Mouse (Mus musculus) hindbrain, embryonic 11.5 days (tissue): ENCODE measurements at regions not wholly inside any gene's neighbourhood (a gene's known extent, or its start where the extent isn't known, plus 50 kb on each side); places are given as distances from the start of the nearest gene placed in this dataset.

Experiments
- ATAC-seq: fragments of 200-750 bp; cut with Nextera tagmentation; 2 replicates; pipeline ENCODE4 v1.8.0; 2017; ENCODE audit warnings: mild to moderate bottlenecking, moderate TSS enrichment, moderate library complexity; ENCODE audit not compliant: low FRiP score
- DNase-seq: peaks from one replicate; pipeline ENCODE4 v3.0.0-alpha.2; 2015; ENCODE audit warnings: low spot score
- H3K27ac ChIP-seq: fragments of 300-500 bp; sonication (generic); 2 replicates; pipeline ENCODE4 v1.5.1; 2014; ENCODE audit warnings: mild to moderate bottlenecking, low read depth, low read length
- H3K27me3 ChIP-seq: fragments of 300-500 bp; sonication (generic); 2 replicates; pipeline ENCODE4 v1.6.1; 2014; ENCODE audit warnings: mild to moderate bottlenecking, low read length, moderate library complexity, mixed read lengths; ENCODE audit not compliant: control insufficient read depth, insufficient read depth
- H3K36me3 ChIP-seq: fragments of 300-500 bp; sonication (generic); 2 replicates; pipeline ENCODE4 v1.6.1; 2014; ENCODE audit warnings: mild to moderate bottlenecking, low read length, moderate library complexity, mixed read lengths; ENCODE audit not compliant: control insufficient read depth, insufficient read depth
- H3K4me1 ChIP-seq: fragments of 300-500 bp; sonication (generic); replicated peaks from 2 replicates; pipeline ENCODE4 v1.6.1; 2014; ENCODE audit warnings: low read length, mixed read lengths; ENCODE audit not compliant: control insufficient read depth, insufficient read depth
- H3K4me2 ChIP-seq: fragments of 300-500 bp; sonication (generic); replicated peaks from 2 replicates; pipeline ENCODE4 v1.6.1; 2014; ENCODE audit warnings: mild to moderate bottlenecking, low read depth, low read length
- H3K4me3 ChIP-seq: fragments of 300-500 bp; sonication (generic); 2 replicates; pipeline ENCODE4 v1.5.1; 2014; ENCODE audit warnings: low read depth, low read length
- H3K9ac ChIP-seq: fragments of 300-500 bp; sonication (generic); 2 replicates; pipeline ENCODE4 v1.6.1; 2014; ENCODE audit warnings: low read depth, low read length
- H3K9me3 ChIP-seq: fragments of 300-500 bp; sonication (generic); 2 replicates; pipeline ENCODE4 v1.6.1; 2016; ENCODE audit warnings: low read length; ENCODE audit not compliant: control insufficient read depth
- WGBS: fragments of 180-500 bp; shearing (Covaris S2); extraction: QIAGEN DNeasy Blood & Tissue Kit; methylation state at CpG from one replicate; pipeline ENCODE4 v1.1.7; 2014; 5-methylcytosine and 5-hydroxymethylcytosine counted together

- Histone ChIP-seq H3K27ac (no peak overlapping the region), H3K4me1 (no peaks in the 10 kb centered on the region), H3K36me3 (no peaks in the 10 kb centered on the region), H3K4me2 (no peak overlapping the region), H3K9ac (no peak overlapping the region), H3K27me3 (no peaks in the 10 kb centered on the region), H3K4me3 (no peak overlapping the region), H3K9me3 (no peaks in the 10 kb centered on the region)
- ATAC-seq, result no peak
- DNase-seq, result no peak
- 83% methylated on average over 6 of the region's 6 CpGs for WGBS
Observed at GRCm38 (mm10) chr1:91714266-91714665, 87.0 kb upstream of the Twist2 start.

- no peak overlapping the region for H3K4me3 ChIP-seq
- no peak overlapping the region for H3K9ac ChIP-seq
- no peak overlapping the region for H3K4me2 ChIP-seq
- H3K27me3 ChIP-seq, result no peaks in the 10 kb centered on the region
- ATAC-seq (no peak), DNase-seq (no peak)
- no peaks in the 10 kb centered on the region for H3K36me3 ChIP-seq
- H3K9me3 ChIP-seq, result no peaks in the 10 kb centered on the region
- H3K4me1 ChIP-seq, result no peaks in the 10 kb centered on the region
- no peak overlapping the region for H3K27ac ChIP-seq
- 83% methylated on average over 7 of the region's 7 CpGs for WGBS
Observed at GRCm38 (mm10) chr1:91715341-91715740, 85.9 kb upstream of the Twist2 start.

GRCm38 (mm10) chr1:91715791-91716190, 85.5 kb upstream of the Twist2 start:
- Histone ChIP-seq H3K27me3 (no peaks in the 10 kb centered on the region), H3K4me1 (no peaks in the 10 kb centered on the region), H3K9me3 (no peaks in the 10 kb centered on the region), H3K4me3 (no peak overlapping the region), H3K27ac (no peak overlapping the region), H3K9ac (no peak overlapping the region), H3K4me2 (no peak overlapping the region), H3K36me3 (no peaks in the 10 kb centered on the region)
- no peak for ATAC-seq
- DNase-seq, result no peak
- WGBS, result 95% methylated on average over 2 of the region's 2 CpGs

GRCm38 (mm10) chr1:91716836-91717235, 84.4 kb upstream of the Twist2 start:
- Histone ChIP-seq H3K4me1 (no peaks in the 10 kb centered on the region), H3K36me3 (no peaks in the 10 kb centered on the region), H3K27ac (no peak overlapping the region), H3K4me3 (no peak overlapping the region), H3K9me3 (no peaks in the 10 kb centered on the region), H3K9ac (no peak overlapping the region), H3K4me2 (no peak overlapping the region), H3K27me3 (no peaks in the 10 kb centered on the region)
- DNase-seq (no peak), ATAC-seq (no peak)
- WGBS, result 96% methylated on average over 2 of the region's 2 CpGs

DNA sequence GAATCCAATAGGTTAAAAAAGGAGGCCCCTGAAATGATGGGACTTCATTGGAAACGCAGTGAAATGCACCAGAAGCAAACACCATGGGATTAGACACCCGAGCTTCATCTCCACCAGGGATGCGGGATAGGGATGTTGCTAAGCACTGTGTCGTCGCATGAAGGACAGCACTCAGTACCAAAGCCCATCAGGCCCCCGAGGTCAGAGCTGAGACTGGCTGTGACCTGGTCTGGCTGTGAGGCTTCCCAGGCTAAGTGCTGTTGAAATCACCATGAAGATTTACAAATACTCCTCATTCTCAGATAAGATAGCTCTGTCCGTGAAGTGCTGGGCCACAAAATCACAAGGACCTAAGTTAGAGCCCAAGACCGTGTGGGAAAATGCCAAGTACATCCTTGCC, 83.3 kb upstream of the Twist2 start:
- whole genome bisulfite sequencing, result 80% methylated on average over 8 of the region's 8 CpGs
- H3K9me3 ChIP-seq, result no peaks in the 10 kb centered on the region
- no peak overlapping the region for H3K27ac ChIP-seq
- ATAC-seq (no peak), DNase-seq (no peak)
- no peaks in the 10 kb centered on the region for H3K27me3 ChIP-seq
- H3K4me1 ChIP-seq, result no peaks in the 10 kb centered on the region
- H3K9ac ChIP-seq, result no peak overlapping the region
- no peaks in the 10 kb centered on the region for H3K36me3 ChIP-seq
- no peak overlapping the region for H3K4me3 ChIP-seq
- H3K4me2 ChIP-seq, result no peak overlapping the region

DNA sequence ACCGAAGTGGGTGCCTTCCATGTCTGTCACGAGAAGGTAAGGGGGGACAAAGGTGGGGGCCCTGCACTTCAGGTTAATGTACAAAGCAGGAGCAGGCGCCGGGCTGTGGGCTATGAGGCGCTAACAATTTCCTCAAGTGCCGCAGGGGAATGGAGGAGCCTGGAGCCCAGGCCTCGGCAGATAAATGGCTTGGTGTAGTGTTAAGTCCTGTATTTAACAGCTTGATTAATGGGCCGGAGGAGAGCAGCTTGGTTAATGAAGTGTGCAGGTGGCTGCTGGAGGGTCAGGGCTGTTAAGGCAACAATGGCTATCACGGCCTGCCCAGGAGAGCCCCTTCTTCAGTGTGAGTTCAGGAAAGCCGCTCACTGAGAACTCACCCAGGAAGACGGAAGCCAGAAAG, 72.0 kb upstream of the Twist2 start:
- Histone ChIP-seq H3K9me3 (no peaks in the 10 kb centered on the region), H3K27ac (no peak overlapping the region), H3K9ac (no peak overlapping the region), H3K4me1 (no peaks in the 10 kb centered on the region), H3K4me3 (no peak overlapping the region), H3K36me3 (no peaks in the 10 kb centered on the region), H3K27me3 (no peaks in the 10 kb centered on the region), H3K4me2 (no peak overlapping the region)
- 58% methylated on average over 11 of the region's 11 CpGs for WGBS
- peak; percentile 16 for DNase-seq
- ATAC-seq, result 0 out of 2 replicates have a peak, but pooled peaks have one; percentile 27

DNA sequence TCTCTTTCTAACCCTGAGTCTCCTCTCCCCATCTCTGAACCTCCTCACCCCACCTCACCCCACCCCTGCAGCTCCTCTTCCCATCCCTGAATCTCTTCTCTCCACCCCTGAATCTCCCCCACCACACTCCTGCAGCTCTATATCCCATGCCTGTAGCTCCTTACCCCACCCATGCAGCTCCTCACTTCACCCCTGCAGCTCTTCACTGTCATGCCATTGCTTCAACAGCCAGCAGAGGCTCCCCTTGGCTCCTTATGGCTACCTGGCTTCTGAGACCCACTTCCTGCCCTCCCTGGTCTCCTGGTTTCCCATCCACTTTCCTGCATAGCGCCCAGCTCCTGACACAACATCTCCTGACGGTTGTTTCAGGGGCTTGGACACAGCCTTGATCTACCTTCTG, 71.0 kb upstream of the Twist2 start:
- Histone ChIP-seq H3K27me3 (no peaks in the 10 kb centered on the region), H3K27ac (no peak overlapping the region), H3K4me2 (no peak overlapping the region), H3K4me1 (no peaks in the 10 kb centered on the region), H3K36me3 (no peaks in the 10 kb centered on the region), H3K9ac (no peak overlapping the region), H3K4me3 (no peak overlapping the region), H3K9me3 (no peaks in the 10 kb centered on the region)
- ATAC-seq, result no peak
- WGBS, result 96% methylated on average over 2 of the region's 2 CpGs
- no peak for DNase-seq

DNA sequence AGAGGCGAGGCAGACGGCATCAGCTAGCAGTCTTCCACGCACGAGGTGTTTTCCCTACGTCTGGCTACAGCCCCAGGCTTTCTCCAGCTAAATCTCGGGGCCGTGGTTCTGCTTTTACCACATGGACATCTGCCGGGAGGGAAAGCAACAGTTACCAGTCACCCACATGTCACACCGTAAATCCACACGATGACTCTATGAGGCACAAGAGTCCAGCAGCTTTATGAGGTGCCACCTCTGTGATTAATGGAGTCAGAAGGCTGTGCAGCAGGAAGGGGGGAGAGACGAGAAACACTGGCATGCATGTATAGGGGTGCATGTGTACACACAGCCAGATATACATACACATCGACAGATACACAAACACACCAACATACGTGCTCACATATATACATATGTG, 69.6 kb upstream of the Twist2 start:
- Histone ChIP-seq H3K4me2 (no peak overlapping the region), H3K36me3 (no peaks in the 10 kb centered on the region), H3K9ac (no peak overlapping the region), H3K4me3 (no peak overlapping the region), H3K9me3 (no peaks in the 10 kb centered on the region), H3K27ac (no peak overlapping the region), H3K27me3 (no peaks in the 10 kb centered on the region), H3K4me1 (no peaks in the 10 kb centered on the region)
- 83% methylated on average over 13 of the region's 13 CpGs for whole genome bisulfite sequencing
- no peak for DNase-seq
- ATAC-seq, result no peak

DNA sequence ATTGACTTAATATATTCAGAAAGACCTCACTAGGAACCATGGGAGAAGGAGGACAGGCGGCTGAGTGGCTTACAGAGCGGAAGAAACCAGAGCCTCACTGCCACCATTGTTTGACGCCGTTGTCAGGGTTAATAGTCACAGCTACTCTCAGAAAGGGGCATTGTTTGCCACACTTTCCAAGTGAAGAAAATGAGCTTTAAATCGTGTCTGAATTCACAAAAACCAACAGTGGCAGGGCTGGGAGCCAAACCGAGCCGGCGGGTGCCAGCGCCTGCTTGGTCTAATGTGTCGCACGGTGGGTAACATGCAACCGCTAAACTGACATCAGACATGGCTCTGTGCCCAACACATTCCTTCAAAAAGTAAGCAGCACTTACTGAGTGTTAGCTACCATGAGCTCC, 68.8 kb upstream of the Twist2 start:
- H3K4me1 ChIP-seq, result no peaks in the 10 kb centered on the region
- no peaks in the 10 kb centered on the region for H3K36me3 ChIP-seq
- DNase-seq (peak; percentile 12), ATAC-seq (no peak)
- no peak overlapping the region for H3K9ac ChIP-seq
- H3K9me3 ChIP-seq, result no peaks in the 10 kb centered on the region
- H3K27ac ChIP-seq, result no peak overlapping the region
- no peak overlapping the region for H3K4me3 ChIP-seq
- WGBS, result 63% methylated on average over 12 of the region's 12 CpGs
- no peaks in the 10 kb centered on the region for H3K27me3 ChIP-seq
- no peak overlapping the region for H3K4me2 ChIP-seq
